Mouse (Mus musculus) mouse trophoblast stem cell (cell line): Measurements from ENCODE around the gene Cyb561d2.
"Not testable (repeated sequence)": the region's sequence is repeated elsewhere in the genome, so short reads cannot be mapped to it uniquely, and the experiment has no call there.

Experiments used
- in situ Hi-C, 2 experiments: fragments of 300-500 bp; cut with MseI, MboI; formaldehyde crosslinking; loops; 2 replicates in 1 of 2; 3 replicates in 1 of 2; pipeline ENCODE4 v1.15.1; 2025

Cyb561d2 gene

DNA sequence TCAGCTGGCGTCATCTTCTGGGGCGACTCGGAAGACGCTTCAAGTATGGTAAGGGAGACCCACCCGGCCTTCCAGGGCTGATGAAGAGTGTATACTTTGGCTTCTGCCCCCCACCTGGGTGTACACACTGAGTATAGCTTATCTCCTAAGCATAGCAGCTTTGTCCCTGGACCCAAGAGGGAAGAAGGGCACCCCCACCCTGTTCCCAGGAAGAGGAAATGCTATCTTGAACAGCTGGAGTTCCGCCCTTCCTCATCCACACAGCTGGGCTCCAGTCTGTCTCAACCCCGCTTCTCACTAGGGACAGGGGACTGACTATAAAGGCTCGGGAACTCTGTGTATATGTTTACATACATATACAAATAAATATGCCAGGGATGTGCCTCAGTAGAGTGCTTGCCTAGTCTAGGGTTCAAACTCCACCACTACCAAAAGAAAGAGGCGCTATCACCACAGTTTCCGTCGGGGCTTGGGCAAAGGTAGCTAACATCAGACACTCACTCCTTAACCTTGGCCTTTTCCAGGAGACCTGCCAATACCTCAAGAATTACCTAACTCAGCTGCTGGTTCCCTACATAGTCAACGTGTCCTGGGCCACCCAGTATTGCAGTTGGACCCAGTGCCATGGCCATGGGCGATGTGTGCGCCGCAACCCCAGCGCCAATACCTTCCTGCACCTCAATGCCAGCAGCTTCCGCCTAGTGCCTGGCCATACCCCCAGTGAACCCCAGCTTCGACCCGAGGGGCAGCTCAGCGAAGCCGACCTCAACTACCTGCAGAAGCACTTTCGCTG, 29.7 kb upstream of the Cyb561d2 start:
- in situ Hi-C loops, result no loop called here

DNA sequence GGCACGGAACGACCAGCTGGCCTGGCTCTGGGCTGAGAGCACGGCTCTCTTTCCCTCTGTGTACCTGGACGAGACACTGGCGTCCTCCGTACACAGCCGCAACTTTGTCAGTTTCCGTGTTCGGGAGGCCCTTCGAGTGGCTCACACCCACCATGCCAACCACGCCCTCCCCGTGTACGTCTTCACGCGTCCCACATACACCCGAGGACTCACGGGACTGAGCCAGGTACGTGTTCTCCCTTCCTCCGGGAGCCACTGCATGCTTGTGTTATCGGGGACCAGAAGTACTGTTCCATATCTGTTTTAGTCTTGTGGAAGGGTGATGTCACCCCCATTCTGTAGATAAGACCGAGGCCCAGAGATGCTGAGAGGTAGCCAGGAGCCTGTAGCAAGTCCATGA, 28.9 kb upstream of the Cyb561d2 start:
- in situ Hi-C loops, result no loop called here

DNA sequence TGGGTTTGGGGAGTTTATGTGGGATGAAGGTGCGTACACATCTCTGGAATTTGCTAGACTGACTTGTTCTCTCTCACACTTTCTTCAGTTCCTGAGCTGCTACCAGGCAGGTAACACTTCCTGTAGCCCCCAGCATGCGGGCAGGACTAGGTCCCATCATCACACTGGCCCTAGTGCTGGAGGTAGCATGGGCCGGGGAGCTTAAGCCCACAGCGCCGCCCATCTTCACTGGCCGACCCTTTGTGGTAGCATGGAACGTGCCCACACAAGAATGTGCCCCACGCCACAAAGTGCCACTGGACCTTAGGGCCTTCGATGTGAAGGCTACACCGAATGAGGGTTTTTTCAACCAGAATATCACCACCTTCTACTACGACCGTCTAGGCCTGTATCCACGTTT, 28.0 kb upstream of the Cyb561d2 start:
- in situ Hi-C loops, result no loop called here

DNA sequence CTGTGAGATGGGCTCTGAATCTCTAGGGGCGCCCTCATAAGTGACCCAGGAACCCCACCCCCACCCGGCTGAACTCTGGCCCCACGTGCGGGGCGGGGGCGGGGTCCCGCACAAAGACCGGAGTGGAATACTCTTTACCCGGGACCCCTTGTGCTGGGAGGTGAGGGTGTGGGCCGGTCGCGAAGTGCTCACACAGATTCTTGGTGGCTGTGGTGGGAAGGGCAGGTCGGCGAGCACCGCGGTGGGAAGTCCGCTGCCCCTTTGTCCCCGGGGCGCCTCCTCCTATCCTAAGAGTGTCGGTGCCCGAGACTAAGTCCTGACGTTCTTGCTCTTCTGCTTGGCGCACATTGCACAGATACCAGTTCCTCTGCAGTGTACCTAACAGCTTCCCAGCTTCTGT, 27.3 kb upstream of the Cyb561d2 start:
- in situ Hi-C loops, result no loop called here

DNA sequence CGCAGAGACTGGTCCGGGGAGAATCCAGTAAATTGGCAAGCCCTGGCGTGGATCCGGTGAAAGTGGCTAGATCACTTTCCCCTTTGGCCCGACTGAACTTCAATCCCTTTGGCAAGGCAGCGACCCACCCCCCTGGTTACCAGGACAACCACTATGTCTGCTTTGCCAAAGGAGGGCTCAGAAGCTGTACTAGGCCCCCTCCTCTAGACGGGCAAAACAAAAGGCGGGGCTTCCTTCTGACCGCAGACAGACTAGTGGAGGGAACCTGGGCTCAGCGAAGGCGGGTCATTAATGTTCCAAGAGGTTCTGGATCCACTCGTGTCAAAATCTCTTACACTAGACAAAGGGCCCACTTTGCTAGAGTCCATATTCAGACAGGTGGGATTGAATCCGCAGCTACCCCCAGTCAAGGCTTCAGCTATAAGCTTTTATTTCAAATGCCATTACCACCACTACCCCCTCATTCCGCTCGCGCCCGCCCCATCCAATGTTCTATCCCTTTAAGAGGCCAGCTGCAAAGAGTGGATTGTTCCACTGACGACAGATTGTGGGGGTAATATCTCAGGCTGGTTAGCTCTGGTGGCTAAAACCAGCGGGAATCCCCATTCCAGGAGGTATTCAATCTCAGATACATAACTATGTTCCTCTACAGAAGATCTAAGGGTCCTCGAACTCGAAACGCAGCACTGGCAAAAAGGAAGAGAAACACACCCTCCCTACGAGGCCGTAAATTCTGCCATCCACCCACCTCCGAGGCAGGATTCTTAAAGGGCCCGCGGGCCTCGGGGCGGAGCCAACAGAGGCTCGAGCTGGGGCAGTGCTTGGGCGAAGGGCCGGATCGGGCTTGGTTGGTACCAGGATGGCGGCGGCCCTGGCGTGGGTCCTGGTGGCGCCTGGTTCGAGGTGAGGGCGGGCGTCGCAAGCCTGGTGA, 26.6 kb upstream of the Cyb561d2 start:
- in situ Hi-C loops, result no loop called here

DNA sequence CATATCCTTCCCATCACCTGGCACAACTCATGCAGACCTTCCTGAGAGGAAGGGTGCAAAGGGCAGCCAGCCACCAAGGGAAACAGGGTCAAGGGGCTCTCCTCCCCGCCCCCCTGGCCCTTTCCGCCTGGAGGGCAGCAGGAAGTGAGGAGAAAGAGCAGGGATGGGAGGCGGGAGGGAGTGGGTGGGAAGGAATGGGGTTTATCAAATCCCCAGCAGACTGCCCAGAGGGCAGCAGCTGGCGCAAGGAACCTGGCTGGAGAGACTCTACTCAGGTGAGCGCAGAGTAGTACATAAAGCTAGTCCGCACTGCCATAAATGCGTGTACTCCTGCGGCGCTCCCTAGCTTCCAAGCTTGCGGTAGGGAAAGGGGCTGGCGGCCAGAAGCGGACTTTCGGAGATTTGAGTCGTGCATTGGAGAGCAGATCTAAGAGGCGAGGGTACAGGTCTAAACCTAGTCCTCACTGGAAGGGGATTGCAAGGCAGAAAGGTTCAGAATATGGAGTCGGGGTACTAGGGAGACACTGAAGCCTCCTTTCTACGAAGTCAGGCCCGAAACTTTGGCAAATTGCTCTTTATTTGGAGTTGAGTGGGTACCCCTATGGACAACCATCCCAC, 25.8 kb upstream of the Cyb561d2 start, which contains the start of gene Hyal2:
Gene Hyal2, plus strand, starts transcription at position 244 of the 618 bp plus-strand sequence.
- in situ Hi-C loops, result no loop called here

DNA sequence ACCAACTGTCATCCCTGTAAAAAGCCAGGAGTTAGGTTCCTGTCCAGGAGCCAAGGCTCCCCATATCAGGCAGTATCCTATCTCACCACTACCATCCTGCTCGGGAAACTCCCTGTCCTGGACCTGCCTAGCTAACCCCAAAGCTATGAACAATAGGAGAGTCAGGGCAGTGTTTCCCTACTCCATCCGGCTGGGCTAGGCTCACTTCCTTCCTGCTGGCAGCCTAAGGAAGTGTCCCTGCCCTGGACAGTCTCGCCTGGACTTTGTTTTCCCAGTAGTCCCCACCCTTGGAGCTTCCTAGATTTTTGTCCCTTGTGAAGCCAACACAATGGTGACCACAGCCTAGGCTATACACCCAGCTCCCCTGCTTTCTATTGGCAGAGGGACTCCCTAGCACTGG, 24.9 kb upstream of the Cyb561d2 start:
- in situ Hi-C loops, result no loop called here

DNA sequence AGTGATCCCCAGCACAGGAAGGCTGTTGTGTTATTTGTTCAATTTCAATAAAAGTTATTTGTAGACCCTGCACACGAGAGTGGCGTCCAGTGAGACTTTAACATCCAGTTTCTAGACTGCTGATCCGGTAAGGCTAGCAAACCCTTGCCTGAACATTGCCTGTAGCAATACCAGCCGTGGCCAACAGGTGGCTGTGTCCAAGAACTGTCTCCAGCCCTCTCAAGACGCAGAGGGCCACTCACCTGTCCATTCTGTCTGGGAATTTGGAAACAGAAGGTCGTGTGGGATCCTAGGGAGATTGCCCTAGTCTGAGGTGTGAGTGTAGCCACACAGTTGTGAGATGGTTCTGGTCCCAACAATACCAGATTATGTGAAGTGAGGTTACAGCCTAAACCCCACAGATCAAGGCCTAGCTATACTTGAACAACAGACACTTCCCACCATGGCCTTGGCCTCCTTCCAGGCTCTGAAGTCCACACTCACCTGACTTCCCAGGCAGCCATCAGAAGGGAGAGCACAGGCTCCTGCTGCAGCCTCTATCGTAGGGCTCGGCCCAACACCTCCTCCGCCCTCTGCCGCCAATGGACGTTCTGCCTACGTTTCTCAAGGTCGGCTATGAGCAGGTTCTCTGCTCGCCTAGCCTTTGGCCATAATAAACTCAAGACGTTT, 24.2 kb upstream of the Cyb561d2 start:
- in situ Hi-C loops, result no loop called here

DNA sequence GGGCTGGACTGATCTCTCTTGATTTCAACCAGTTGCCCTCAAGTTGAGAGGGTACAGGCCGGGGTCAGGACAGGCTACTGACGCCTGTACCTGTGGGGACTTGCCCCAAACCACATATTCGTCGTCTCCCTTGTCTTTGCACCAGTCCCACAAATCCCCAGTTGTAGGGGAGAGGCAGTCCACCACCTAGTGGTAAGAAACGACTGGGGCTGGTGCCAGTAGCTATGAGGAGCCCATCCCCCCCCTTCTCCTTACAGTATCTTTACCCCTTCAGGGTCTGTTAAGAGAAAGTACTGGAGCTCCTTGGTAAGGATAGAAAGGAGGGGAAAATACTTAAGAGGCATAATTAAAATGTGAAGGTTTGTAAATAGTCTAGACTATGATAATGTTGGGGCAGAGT, 23.6 kb upstream of the Cyb561d2 start:
- in situ Hi-C loops, result not testable (repeated sequence)

DNA sequence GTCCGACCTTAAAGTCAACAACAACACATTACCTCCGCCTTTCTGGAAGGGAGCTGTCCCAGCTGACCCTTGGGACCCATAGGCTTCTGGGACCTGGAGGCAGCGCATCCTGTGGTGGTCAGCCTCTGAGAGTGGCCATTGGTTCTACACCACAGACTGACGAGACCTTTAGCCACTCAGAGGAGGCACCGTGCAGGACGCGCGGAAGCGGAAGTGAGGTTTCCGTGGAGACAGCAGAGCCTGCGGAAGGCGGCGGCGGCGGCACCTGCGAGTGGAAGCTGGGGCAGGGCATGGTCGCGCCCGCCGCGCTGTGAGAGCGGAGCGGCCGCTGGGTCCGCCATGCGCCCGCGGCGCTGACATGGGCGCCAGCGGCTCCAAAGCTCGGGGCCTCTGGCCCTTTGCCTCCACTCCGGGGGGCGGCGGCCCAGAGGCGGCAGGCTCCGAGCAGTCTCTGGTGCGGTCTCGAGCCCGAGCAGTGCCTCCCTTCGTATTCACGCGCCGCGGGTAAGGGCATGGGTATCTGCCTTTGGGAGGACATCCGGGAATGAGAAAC, 21.1 kb upstream of the Cyb561d2 start, which contains the start of gene Tusc2:
Gene Tusc2, plus strand, starts transcription at position 227 of the 553 bp plus-strand sequence.
- in situ Hi-C loops, result no loop called here

DNA sequence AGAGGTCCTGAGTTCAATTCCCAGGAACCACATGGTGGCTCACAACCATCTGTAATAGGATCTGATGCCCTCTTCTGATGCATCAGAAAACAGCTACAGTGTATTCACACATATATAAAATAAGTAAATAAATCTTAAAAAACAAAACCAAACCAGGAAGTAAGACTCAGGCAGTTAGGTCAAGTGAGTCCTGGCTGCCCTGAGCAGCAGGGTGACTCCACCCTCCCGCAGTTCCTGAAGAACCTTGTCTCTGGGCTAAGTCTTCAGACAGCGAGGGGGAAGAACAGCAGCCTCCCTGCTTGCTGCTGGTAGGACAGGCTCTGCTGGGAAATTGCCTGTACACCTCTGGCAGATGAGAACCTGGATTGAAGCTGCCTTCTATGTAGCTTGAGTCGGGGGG, 14.4 kb upstream of the Cyb561d2 start:
- in situ Hi-C loops, result no loop called here

DNA sequence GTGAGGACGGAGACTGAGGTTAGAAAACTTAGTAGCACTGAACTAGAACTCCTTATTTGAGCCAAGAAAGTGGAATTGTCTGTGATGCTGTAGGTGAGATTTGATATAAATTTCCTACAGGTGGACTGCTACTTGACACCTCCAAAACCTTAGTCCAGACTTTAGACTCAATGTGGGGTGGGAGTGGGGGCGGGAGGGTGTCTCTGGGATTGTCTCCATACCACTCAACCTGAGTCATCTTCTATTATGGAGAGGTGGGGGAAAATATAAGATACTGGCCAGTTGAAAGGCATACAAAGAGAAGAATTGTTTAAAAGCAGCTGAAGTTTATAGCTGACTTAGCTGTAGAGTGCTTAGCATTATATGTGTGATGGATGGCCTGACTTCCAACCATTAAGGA, 13.7 kb upstream of the Cyb561d2 start:
- in situ Hi-C loops, result no loop called here

DNA sequence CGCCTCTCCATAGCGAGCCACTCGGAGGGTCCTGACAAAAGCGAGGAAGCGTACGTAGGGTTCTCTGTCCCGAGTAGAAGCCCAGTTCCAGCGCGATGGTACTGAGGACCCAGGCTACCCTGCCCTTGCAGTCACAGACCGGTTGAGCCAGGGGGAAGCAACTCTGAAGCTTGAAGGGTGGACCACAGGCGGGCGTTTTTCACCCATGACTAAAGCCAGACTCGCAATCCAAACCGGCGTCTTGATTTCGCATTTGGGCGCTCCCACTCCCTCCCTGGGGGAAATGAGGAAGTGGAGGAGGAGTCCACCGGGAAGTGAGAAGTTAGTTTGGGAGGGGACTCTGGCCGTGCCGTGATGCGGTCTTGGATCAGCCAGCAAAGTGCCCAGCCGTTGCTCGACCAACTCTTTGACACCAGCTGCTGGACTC, 13.1 kb upstream of the Cyb561d2 start:
- in situ Hi-C loops, result no loop called here

DNA sequence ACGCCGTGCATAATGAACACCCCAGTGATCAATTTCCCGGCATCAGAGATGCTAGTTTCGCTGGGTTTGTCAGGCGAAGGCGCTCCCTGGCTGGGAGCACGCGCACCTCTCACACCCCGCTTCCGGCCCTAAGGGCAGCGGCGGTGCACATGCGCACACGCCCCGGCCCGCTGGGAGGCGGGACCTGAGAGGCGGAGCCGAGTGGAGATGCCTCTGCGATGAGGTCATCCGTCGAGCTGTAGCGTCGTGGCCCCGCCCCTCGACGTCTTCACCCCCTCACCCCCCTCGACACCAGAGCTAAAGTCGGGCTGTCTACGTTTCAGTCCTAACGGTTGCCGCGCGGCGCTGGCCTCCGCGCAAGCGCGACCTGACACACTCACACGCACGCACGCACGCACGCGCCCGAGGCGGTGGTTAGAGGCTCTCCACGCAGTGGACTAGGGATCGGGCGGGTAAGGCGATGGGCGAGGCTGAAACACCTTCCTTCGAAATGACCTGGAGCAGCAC, 12.4 kb upstream of the Cyb561d2 start:
- in situ Hi-C loops, result no loop called here

DNA sequence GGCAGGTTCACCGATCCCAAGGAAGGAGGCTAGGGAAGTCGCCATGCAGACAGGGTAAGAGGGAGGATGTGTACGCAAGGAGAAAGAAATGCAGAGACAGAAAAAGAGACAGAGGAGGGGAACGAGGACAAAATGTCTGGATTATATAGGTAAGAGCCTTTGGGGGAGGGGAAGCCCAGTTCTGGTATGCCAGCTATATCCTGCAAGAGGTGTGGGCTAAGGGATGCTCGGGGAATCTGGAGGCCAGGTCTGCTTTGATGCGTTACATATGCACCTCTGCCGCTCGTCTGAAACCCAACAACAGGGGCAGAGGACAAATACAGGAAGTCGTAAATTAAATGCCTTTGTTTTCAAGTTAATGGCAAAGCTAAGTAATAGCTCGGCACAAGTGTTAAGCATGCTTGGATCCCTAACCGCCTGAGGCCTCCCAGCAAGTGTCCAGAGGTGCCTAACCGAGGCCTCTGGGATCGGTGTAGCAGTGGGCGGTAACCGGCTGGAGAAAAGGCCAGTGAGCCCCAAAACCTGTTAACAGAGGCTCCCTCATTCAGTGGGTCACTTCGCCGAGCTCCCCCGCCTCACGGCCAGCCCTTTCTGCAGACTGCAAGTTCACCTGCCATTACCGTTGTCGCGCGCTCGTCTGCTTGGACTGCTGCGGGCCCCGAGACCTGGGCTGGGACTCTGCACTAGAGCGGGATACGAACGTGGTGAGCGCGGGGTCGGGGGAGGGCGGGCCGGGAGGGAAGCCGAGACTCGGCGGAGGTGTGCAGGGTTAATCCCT, 11.7 kb upstream of the Cyb561d2 start:
- in situ Hi-C loops, result no loop called here

DNA sequence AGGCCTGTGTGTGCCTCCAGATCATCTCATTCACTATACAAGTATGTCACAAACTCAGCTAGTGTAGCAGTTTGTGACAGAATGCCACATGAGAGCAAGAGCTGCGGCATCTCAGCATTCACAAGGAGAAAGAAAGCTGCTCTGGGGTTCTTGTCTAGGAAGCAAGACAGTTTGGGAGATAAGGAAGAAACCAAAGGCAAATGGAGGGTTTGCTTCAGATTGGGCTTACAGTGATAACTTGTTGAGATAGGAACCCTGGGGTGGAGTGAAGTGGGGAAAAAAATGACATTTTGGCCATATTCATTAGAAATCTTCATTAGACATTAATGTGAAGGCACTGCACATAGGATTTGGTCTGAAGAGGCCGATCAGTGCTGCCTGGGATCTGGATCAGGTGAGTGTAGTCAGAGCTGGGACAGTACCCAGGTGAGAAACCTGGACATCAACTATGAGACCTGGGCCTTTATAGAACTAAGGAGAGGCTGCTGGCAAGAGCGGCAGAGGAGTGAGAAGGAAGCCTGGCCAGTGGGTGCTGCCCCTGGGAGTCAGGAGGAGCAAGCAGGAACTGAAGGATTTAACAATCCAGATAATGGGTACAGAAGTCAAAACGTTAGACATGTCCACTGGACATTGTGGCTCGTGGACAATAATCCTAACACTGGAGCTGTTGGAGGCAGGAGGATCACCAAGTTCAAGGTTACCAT, 10.8 kb upstream of the Cyb561d2 start:
- in situ Hi-C loops, result no loop called here

DNA sequence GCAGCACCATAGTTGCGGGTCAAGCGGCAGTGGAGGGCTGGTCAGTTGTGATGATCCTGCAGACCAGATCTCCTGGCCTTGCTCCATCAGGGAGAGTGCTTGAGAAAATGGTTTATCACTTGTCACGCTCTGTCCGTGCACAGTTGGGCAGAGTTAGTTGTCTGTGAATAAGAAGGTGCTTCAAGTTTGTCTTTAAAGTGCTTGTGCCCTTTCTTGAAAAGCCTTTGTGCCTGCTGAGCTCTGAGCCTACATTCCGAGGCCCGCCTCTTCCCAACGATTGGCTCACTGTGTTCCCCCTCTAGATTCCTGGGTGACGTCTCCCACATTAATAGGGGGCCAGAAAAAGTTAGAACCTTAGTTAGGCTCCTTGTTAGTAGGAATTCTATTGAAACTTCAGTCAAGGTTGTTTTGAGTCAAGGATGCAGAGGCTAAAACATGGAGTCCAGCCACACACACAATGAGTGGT, 9.9 kb upstream of the Cyb561d2 start:
- in situ Hi-C loops, result no loop called here

DNA sequence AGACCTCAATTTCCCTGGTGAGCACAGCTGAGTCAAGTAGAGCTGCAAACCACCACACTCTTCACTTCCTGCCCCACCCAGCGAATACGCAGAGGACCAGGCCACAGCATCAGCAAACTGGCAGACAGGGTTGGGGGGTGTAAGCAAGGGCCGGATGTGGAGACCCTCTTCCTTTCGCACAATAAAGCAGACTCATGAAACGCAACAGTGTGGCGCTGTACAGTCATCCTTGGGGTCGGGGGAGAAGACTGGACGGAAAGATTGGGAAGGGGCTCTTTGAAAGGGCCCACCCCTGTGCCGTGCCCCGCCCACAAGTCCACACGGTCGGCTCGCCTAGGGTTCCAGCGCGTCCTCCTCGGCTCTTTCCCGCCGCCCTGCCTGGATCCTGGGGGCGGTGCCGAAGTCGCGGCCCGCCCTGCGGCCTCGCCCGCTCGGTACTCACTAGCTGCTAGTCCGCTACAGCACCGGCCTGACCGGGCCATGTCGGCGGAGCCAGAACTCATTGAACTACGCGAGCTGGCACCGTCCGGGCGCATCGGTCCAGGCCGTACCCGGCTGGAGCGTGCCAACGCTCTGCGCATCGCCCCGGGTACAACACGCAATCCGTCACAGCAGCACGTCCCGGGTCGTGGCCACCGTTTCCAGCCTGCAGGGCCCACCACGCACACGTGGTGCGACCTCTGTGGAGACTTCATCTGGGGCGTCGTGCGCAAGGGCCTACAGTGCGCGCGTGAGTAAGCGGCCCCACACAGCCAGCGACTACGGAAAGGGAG, 9.3 kb upstream of the Cyb561d2 start, which contains the start of gene Rassf1:
Gene Rassf1, plus strand, starts transcription at position 439 of the 773 bp plus-strand sequence.
- in situ Hi-C loops, result no loop called here
